Mouse (Mus musculus) thymus, adult 2 months (tissue): ENCODE results near the gene Gm28230. TPM values are rescaled to one million over a fixed set of nuclear protein-coding genes. Genes with fewer than 3 reads are reported as not detected.

Experiments
- DNase-seq: peaks from one replicate; pipeline ENCODE4 v3.0.0; 2021
- H3K27ac ChIP-seq: fragments of 200-500 bp; 2 replicates; pipeline ENCODE4 v1.5.1; 2012; ENCODE audit warnings: low read length, control low read depth; ENCODE audit not compliant: control insufficient read depth, insufficient read depth
- H3K27me3 ChIP-seq: fragments of 200-500 bp; 2 replicates; pipeline ENCODE4 v1.6.1; 2012; ENCODE audit warnings: mild to moderate bottlenecking, low read length, moderate library complexity, mixed read lengths; ENCODE audit not compliant: control insufficient read depth, insufficient read depth
- H3K36me3 ChIP-seq: fragments of 200-500 bp; 2 replicates; pipeline ENCODE4 v1.6.1; 2012; ENCODE audit warnings: mild to moderate bottlenecking, low read length, moderate library complexity; ENCODE audit not compliant: control insufficient read depth, insufficient read depth
- H3K4me1 ChIP-seq: fragments of 200-500 bp; replicated peaks from 2 replicates; pipeline ENCODE4 v1.6.1; 2012; ENCODE audit warnings: low read length; ENCODE audit not compliant: control insufficient read depth, insufficient read depth
- H3K4me3 ChIP-seq: fragments of 200-500 bp; 2 replicates; pipeline ENCODE4 v1.5.1; 2012; ENCODE audit warnings: mild to moderate bottlenecking, low read length, control low read depth, moderate library complexity; ENCODE audit not compliant: control insufficient read depth, insufficient read depth
- CTCF ChIP-seq: fragments of 200-500 bp; IDR thresholded peaks from 2 replicates; pipeline ENCODE4 v1.5.1; 2012; ENCODE audit warnings: mild to moderate bottlenecking, control low read depth, low read length, moderate library complexity, borderline replicate concordance; ENCODE audit not compliant: control insufficient read depth, poor library complexity, insufficient read depth; ENCODE audit errors: extremely low read depth
- POLR2A ChIP-seq: fragments of 200-500 bp; IDR thresholded peaks from 2 replicates; pipeline ENCODE4 v1.6.1; 2012; ENCODE audit warnings: mild to moderate bottlenecking, low read length, control low read depth, moderate library complexity; ENCODE audit not compliant: control insufficient read depth, poor library complexity, insufficient read depth; ENCODE audit errors: extremely low read depth
- WGBS: fragments of 180-500 bp; shearing (Covaris S2); methylation state at CpG from one replicate; pipeline ENCODE4 v1.1.7; 2018; 5-methylcytosine and 5-hydroxymethylcytosine counted together
- polyA plus RNA-seq: library from polyadenylated mRNA; depleted of rRNA; stranded (reverse); fragments of >200 nt; gene quantifications from 2 replicates; pipeline ENCODE4 v1.2.3, GENCODE M21; 2012

Gm28230 gene
- polyA plus RNA-seq, 1 experiment: 0.31 TPM

DNA sequence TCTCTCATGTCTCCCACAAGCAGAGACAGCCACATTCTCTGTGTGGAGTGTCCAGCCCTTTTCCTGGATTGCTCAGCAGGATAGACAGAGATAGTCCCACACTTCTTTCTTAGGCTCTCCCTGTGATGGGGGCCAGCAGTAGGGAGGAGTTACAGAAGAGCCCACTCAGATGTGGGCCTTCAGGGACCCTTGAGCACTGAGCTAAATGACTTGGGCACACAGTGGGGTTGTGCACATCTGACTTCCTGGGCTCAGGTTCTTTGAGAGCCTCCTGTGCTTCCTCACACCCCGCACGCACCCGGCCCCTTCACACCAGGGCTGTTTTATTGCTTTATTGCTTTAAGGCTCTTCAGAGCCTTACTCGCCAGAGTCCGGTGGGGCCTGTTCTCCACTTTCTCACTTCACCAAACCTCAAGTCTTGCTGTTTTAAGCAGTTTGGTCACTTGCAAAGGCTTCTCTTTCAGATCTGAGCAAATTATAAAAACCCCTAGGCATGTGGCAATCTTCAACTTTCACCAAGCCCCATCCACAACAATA lies 5.5 kb upstream of the Gm28230 start:
- Histone ChIP-seq H3K27me3 (peaks cover 7% of the 10 kb centered on the region), H3K4me1 (no peaks in the 10 kb centered on the region), H3K4me3 (no peak overlapping the region), H3K36me3 (no peaks in the 10 kb centered on the region), H3K27ac (no peak overlapping the region)
- no peak for DNase-seq
- TF ChIP-seq CTCF (no peak), POLR2A (no peak)
- WGBS: 69% methylated on average over 5 of the region's 5 CpGs

DNA sequence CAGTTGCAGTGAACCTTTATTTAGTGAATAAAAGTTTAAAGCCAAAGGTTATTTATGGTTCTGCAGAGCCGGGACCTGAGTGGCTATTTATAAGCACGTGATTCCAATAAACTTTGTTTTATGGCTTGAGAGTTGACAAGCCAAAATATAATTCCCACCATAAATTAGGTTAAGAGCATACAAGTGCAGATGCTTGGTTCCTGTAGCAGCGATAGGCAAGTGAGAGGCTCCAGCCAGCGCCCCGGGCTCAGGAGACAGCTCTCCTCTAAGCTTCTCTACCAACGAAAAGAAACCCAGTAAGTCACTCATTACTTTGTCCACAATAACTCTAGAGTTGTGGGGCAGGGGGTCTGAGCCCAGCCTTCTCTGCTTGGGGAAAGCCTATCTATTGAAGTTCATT lies 4.6 kb upstream of the Gm28230 start:
- Histone ChIP-seq H3K4me3 (no peak overlapping the region), H3K36me3 (no peaks in the 10 kb centered on the region), H3K27ac (no peak overlapping the region), H3K4me1 (no peaks in the 10 kb centered on the region), H3K27me3 (peaks cover 7% of the 10 kb centered on the region)
- DNase-seq: no peak
- WGBS: 17% methylated on average over 6 of the region's 6 CpGs
- TF ChIP-seq POLR2A: no peak

DNA sequence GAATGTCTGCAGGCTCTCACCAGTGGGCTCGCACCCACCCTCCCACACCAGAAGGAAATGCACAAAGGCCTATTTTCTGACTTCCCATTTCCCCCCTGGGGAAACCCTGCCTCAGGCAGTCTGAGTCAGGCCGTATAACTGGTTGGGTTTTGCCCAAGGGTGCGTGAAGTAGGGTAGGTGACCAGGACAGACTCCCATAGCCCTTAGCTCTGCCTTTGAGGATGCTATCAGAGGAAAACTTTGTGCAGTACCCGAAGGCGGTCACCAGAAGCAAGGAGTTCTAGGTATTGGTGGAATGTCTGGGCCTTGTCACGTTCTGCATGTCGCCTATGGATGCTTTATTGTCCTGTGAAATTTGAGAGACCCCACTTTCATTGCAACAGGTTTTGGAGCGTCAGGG lies 3.6 kb upstream of the Gm28230 start:
- H3K36me3 ChIP-seq: no peaks in the 10 kb centered on the region
- no peak for DNase-seq
- no peak overlapping the region for H3K4me3 ChIP-seq
- H3K27ac ChIP-seq: no peak overlapping the region
- TF ChIP-seq CTCF (no peak), POLR2A (no peak)
- H3K27me3 ChIP-seq: peaks cover 7% of the 10 kb centered on the region
- 41% methylated on average over 8 of the region's 8 CpGs for WGBS
- H3K4me1 ChIP-seq: no peaks in the 10 kb centered on the region

DNA sequence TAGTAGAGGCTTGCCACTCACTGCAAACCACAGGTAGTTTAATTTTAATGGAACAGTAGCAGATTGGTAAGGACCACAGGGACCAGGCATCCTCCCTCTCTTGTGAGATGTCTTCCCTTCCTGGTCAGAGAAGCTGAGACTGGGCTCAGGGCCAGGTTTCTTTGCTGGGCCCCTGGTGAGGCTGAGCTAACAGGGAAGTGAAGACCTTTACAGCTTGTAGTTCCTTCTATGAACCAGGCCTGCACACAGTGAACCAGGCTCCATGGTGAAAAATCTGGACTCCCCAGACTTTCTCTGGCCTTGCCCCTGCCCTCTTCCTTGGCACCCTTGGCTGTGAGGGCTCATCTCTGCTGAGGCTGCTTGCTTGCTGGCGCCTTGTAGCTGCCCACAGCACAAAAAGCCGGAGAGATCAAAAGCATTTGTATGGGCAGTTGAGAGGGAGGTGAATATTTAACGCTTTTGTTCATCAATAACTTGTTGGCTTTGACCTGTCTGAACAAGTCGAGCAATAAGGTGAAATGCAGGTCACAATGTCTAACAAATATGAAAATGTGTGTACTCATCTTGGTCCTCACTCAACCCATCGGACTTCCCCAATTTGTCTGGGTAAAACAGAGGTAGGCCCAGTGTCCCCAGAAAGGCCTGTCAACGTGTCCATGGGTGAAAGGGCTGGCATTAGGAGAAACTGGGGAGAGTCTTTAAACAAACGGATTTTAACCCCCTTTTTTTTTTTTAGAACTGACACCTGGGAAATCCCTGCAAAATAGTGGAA lies 2.1 kb upstream of the Gm28230 start:
- Histone ChIP-seq H3K27me3 (peaks cover 7% of the 10 kb centered on the region), H3K27ac (no peak overlapping the region), H3K4me1 (no peaks in the 10 kb centered on the region), H3K36me3 (no peaks in the 10 kb centered on the region), H3K4me3 (no peak overlapping the region)
- TF ChIP-seq POLR2A: no peak
- no peak for TF ChIP-seq CTCF
- WGBS: 69% methylated on average over 7 of the region's 7 CpGs
- DNase-seq: no peak

DNA sequence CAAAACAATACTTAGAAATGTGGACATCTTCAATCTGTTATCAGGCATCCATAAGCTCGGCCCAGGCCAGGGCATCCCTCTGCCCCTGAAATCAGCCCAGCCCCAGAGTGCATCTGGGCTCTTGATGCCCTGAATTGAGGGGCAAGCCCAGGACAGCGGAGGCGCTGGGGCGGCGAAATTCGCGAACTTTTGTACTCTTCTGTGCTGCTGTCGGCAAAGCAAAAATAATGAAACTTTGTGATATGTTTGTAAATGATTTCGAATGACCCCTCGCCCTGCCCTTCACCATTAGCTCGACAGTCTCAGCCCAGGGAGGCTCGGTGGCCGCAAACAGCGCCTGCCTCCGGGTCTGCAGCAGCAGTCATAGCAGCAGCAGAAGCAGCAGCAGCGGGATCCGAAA lies 1.4 kb upstream of the Gm28230 start:
- Histone ChIP-seq H3K36me3 (no peaks in the 10 kb centered on the region), H3K4me3 (no peak overlapping the region), H3K4me1 (no peaks in the 10 kb centered on the region), H3K27me3 (peaks cover 7% of the 10 kb centered on the region), H3K27ac (no peak overlapping the region)
- WGBS: 76% methylated on average over 17 of the region's 17 CpGs
- no peak for DNase-seq
- no peak for TF ChIP-seq CTCF
- TF ChIP-seq POLR2A: no peak

DNA sequence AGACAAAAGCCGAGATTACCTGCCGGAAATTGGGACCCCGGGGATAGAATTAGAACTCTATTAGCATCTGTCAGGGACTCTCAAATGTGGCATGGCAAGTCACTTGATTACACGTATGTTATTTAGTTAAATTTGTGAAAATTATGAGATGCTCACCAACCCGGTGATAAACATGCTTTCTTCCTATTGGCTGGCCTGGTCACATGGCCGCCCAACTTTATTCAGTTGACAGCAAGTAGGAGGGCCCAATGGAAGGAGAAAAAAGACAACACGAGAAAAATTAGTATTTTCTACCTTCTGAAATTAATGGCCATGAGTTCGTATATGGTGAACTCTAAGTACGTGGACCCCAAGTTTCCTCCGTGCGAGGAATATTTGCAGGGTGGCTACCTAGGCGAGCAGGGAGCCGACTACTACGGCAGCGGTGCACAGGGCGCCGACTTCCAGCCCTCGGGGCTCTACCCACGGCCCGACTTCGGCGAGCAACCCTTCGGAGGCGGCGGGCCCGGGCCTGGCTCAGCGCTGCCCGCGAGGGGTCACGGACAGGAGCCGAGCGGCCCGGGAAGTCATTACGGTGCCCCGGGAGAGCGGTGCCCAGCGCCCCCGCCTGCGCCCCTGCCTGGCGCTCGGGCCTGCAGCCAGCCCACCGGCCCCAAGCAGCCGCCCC lies 578 bp downstream of the Gm28230 start:
- 14% methylated on average over 43 of the region's 43 CpGs for WGBS
- Histone ChIP-seq H3K36me3 (no peaks in the 10 kb centered on the region), H3K4me1 (no peaks in the 10 kb centered on the region), H3K4me3 (no peak overlapping the region), H3K27ac (no peak overlapping the region), H3K27me3 (peaks cover 4% of the 10 kb centered on the region; the same call in 1 of the 2 replicates)
- no peak for TF ChIP-seq POLR2A
- no peak for TF ChIP-seq CTCF
- DNase-seq: no peak
